Mouse (Mus musculus): Measurements from ENCODE around the gene Irgq.
A peak's percentile ranks its signal among the peaks of the same experiment; 100 is the strongest.
"Not testable (repeated sequence)": the region's sequence is repeated elsewhere in the genome, so short reads cannot be mapped to it uniquely, and the experiment has no call there.

Irgq gene

GRCm38 (mm10) chr7:24516319-24516718, 14.2 kb upstream of the Irgq start:
- DNase-seq (ENCODE audit: low spot score in 2 of 2), result peak in 1 of 2 experiments; percentile 44

- no peak for DNase-seq (ENCODE audit: low spot score in 2 of 2)
These were observed 13.4 kb upstream of the Irgq start for GRCm38 (mm10) chr7:24517077-24517476.

DNA sequence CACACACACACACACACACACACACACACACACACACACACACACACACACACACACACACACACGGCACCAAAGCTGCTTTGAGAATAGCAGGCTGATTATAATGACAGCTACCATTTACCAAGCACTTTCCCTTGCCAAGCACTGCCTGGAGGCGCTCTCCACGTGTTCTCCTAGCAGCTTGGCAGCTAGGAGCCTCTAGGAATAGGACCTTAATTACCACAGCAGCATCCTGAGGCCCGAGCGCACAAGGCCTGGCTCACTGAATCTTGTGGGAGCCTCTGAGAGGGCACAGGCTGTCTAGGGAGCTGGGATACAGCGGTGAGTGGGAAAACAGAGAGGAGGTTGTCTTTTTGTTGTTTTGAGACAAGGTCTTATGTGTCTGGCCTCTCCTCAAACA, 12.8 kb upstream of the Irgq start:
- no peak for DNase-seq (ENCODE audit: low spot score in 2 of 2)

DNA sequence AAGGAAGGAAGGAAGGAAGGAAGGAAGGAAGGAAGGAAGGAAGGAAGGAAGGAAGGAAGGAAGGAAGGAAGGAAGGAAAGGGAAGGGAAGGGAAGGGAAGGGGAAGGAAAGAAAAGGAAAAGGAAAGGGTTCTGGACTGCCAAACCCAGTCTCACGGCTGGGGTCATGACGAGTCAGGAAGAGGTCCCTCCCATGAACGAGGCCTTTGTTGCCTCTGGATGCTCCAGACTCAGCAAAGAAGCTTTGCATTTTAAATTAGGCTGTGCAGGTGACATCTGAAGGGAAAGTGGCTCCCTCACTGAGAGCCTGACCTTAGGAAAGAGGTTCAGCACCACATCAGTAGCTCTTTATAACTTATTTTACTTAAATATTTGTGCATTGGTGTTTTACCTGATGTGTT, 11.4 kb upstream of the Irgq start:
- DNase-seq (ENCODE audit: low spot score in 2 of 2), result no peak

- DNase-seq (ENCODE audit: low spot score in 2 of 2), result not testable (repeated sequence)
These were observed 10.4 kb upstream of the Irgq start for GRCm38 (mm10) chr7:24520054-24520453.

- DNase-seq (ENCODE audit: low spot score in 2 of 2), result no peak
These were observed 7.7 kb upstream of the Irgq start for GRCm38 (mm10) chr7:24522805-24523204.

DNA sequence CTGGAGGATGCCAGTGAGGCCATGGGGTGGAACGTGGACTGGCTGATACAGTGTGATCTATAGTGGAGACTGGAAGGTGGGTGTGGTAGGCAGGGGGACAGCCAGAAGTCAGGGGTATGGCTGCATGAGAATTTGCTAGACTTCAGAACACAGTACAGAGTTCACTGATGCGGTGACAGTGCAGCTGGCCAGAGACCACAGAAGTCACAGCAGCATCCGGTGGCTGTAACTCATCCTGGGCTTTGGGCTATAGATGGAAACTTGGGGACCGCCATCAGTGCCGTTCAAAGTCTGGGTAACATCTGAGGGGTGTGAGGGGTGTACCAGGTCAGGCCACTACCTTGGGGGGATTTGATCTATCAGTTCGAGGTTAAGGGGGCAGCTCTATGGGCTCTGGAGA, 6.8 kb upstream of the Irgq start:
- DNase-seq (ENCODE audit: low spot score in 2 of 2), result no peak

GRCm38 (mm10) chr7:24524978-24525377, 5.5 kb upstream of the Irgq start:
- DNase-seq (ENCODE audit: low spot score in 2 of 2), result no peak

DNA sequence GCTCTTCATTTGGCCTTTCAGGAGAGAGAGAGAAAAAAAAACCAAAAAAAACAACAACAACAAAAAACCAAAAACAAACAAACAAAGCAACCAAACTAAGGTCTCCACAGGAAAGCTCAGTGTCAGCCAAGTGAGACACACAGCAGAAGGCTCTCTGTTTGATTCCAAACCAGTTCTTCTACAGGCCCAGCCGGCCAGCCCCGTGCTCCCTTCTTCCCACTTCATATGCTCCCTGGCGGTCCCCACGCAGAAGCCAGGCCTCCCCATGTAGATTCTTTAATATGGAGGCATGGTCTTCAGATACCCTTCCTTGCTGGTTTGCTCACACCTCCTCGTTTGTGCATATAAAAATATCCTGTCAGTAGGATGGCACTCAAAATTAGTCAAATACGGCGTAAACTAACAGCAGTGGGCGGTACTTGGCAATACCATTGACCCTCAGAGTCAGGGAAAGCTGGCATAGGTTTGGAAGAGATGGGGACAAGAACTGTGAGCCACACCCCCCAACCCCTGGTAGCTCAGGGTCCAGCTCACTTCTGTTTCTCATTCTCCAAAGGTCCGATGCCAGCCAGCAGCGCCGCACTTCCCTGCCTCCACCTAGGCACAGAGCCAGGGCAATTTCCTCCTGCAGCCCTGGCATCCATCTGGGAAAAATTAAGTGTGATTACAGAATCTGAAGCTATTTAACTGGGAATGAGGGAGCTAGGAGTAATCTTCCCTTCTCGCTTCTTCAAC, 4.6 kb upstream of the Irgq start:
- no peak for DNase-seq (ENCODE audit: low spot score in 2 of 2)

DNA sequence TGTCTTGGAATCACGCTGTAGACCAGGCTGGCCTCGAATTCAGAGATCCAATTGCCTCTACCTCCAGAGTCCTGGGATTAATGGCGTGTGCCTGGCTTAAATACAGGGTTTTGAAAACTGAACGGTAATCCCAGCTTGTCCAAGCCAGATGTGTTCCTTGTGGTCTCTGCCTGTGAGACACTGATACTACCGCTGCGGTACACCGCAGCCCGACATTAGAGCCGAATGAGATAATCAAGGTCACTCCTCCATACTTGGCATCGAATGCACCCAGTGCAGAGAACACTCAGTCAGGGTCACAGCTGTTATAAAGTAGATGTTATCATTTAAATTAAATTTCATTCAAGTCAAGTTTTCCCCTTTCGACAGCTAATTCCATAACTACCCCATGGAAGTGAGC, 1.6 kb upstream of the Irgq start:
- no peak for DNase-seq (ENCODE audit: low spot score in 2 of 2)

DNA sequence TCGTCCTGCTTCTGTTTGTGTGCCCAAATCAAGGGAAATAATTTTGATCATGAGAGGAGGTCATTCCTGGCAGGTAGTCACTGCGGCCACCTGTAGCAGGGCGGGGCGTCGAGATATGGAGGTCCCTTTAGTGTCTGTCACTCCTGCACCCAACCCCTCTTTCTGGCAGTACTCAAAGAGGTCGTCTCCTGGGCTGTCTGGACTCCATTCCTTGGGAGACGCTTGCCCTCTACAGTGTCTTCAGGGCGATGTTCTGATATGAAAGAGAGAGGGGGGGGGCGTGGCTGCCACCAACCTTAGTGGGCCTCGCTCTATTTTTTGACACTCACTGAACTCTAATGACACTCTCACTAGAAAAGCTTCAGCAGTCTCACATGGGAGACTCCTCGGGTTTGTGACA, 909 bp upstream of the Irgq start:
- no peak for DNase-seq (ENCODE audit: low spot score in 2 of 2)

DNA sequence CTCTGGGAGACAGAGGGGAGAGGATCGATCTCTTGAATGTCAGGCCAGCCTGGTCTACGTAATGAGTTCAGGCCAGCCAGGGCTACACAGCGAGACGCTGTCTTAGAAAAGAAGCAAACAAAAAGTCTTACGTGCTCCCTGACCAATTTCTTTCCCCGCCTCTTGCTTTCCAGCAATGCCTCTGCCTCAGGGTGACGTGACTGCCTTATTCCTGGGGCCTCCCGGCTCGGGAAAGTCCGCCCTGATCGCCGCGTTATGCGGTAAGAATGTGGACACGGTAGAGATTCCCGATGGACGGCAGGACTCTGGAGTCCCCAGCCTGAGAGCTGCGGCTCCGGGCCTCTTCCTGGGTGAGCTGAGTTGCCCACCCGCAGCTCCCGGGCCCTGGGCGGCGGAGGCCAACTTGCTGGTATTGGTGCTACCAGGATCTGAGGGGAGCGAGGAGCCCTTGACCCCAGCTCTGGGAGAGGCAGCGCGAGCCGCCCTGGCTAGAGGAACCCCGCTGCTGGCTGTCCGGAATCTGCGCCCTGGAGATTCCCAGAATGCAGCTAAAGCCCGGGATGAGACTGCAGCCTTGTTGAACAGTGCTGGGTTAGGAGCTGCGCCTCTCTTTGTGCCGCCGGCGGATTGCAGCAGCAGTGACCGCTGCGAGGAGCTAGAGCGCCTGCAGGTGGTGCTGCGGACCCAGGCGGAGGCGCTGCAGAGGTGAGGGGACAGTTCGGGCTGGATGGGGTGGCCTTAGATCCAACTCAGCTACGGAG, 902 bp downstream of the Irgq start:
- DNase-seq (ENCODE audit: low spot score in 2 of 2), result peak in 1 of 2 experiments; percentile 75

DNA sequence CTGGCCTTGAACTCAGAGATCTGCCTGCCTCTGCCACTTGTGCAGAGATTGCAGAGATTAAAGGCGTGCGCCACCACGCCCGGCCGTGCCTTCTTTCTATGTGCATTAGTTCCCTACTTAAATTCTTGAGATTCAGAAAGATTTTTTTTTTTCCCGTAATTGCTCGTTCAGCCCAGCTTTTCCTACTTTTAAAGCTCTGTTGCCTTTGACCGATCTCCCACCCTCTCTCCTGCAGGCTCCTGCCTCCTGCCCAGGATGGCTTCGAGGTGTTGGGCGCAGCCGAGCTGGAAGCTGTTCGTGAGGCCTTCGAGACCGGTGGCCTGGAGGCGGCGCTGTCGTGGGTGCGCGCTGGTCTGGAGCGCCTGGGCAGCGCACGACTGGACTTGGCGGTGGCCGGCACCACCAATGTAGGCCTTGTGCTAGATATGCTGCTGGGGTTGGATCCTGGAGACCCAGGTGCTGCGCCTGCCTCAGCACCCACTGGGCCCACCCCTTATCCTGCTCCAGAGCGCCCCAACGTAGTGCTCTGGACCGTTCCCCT, 2.6 kb downstream of the Irgq start:
- DNase-seq (ENCODE audit: low spot score in 2 of 2), result no peak

GRCm38 (mm10) chr7:24533806-24534205, 3.3 kb downstream of the Irgq start:
- no peak for DNase-seq (ENCODE audit: low spot score in 2 of 2)

DNA sequence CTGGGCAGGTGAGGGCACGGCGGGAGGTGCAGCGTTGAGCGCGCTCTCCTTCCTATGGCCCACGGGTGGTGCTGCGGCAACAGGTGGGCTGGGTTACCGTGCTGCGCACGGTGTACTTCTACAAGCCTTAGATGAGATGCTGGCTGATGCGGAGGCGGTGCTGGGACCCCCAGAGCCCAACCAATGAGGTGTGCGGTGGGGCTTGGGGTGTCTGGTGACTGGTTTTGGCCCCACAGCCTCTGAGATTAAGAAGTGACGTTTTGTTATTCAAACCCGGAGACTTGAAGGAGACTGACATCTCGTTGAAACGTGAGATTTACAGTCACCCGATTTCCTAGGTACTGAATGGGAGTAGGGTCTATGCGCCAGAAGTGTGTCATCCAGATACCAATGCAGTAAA, 3.8 kb downstream of the Irgq start:
- DNase-seq (ENCODE audit: low spot score in 2 of 2), result no peak

DNA sequence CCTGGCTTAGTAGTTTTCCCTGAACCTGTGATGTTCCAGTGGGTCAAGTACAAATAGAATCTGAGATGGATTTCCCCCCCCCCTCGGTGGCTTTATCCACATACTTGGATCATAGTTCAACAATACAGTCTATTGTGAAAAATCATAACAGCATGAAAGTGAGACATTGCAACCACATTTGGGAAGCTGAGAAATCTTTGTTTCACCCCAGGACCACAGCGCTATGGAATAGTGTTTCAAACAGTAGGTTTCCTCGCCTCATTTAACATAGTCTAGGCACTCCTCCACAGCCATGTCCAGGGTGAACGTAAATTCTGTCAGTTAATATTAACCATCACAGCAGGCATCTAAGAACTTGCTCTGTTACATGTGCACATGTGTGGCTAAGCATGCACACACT, 6.6 kb downstream of the Irgq start:
- no peak for DNase-seq (ENCODE audit: low spot score in 2 of 2)

- no peak for DNase-seq (ENCODE audit: low spot score in 2 of 2)
These were observed 7.1 kb downstream of the Irgq start for GRCm38 (mm10) chr7:24537591-24537990.

GRCm38 (mm10) chr7:24538154-24538553, 7.7 kb downstream of the Irgq start:
- DNase-seq (ENCODE audit: low spot score in 2 of 2), result peak in 1 of 2 experiments; percentile 43

DNA sequence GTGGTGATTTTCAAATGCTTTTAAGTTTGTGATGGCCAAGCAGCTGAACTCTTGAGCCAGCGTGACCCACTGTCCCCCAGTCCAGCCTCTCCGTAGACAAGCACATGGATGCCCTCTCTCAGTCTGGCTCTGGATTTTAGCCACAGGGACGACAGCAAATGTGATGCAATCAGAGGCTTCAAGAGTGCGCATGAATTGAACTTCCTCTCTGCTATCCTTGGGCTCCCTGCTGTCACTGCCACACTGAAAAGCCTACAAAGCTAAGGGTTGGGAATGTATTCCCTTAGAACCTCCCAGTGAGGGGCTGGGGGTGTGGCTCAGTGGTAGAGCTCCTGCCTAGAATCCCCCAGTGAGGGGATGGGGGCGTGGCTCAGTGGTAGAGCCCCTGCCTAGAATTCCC, 8.2 kb downstream of the Irgq start:
- DNase-seq (ENCODE audit: low spot score in 2 of 2), result no peak

DNA sequence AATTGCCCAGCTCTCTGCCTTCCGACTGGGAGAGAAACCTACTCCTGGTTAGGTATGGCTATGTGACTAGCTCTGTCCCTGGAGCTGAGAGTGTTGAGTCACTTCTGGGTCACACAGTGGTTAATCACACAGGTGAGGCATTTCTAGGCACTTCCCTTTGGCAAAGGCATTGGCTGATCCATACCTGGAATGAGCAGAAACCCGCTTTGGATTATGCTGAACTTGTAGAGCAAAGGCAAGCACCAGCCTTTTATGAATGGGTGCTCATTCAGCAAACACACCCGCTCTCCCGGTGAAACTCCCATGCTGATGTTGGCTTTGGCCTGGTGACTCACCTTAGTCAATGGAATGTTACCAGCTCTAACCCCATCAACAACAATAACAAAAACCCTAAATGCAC, 9.2 kb downstream of the Irgq start:
- no peak for DNase-seq (ENCODE audit: low spot score in 2 of 2)

DNA sequence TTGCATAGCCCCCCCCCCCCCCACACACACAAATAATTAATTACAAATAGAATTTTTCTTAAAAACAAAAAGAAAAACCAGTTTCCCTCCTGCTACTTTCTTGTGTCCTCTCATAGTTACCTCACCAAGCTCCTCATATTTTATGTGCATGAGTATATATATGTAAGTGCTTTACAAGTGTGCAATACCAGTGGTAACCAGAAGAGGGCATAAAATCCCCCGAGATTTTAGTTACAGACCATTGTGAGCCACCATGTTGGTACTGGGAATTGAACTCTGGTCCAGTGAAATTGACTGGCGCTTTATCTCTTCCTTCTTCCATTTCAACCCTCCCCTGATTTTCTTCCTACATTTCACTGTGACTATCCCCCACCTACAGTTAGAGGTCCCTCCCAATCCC, 14.0 kb downstream of the Irgq start:
- no peak for DNase-seq (ENCODE audit: low spot score in 2 of 2)

DNA sequence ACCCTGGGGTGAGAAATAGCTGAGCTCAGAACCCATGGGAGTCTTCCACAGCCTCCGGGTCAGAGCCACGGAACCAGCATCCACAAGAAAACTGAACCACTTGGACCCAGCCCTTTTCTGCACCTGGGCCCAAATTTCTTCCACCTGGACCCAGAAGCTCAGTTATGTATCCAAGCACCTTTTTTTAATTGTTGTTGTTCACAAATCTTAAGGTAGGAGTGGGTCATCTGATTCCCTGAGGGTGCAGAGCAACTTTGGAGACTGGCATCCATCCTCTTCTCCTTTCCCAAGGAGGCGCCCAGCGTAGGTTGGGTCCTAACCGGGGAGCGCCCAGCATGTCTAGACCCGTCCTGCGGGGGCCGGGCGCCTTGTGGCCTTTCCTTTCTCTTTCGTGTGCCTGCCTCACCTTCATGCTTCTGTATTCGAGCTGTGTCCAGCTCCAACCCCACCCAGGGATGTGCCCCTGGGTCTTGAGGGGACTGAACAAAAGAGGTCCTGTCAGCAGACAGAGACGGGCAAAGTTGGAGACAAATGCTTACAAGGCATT, 15.7 kb downstream of the Irgq start, which contains the start of the genes Pinlyp and Xrcc1:
Gene Pinlyp, minus strand, starts transcription at position 51 of the 547 bp plus-strand sequence.
Gene Xrcc1, plus strand, starts transcription at position 222 of the 547 bp plus-strand sequence.
- DNase-seq (ENCODE audit: low spot score in 2 of 2), result no peak
